Mouse (Mus musculus) heart, adult 2 months (tissue): ENCODE results near the gene Slc38a7. TPM values are rescaled to one million over a fixed set of nuclear protein-coding genes. Genes with fewer than 3 reads are reported as not detected.

Source experiments
- DNase-seq, 2 experiments: peaks; one replicate each; pipeline ENCODE4 v3.0.0; 2021
- H3K27ac ChIP-seq: fragments of 200-600 bp; 2 replicates; pipeline ENCODE4 v1.8.1; 2022
- H3K27me3 ChIP-seq: fragments of 200-500 bp; 2 replicates; pipeline ENCODE4 v1.6.1; 2012; ENCODE audit warnings: mild to moderate bottlenecking, low read length, inconsistent platforms, mixed read lengths; ENCODE audit not compliant: control insufficient read depth, insufficient read depth
- H3K36me3 ChIP-seq: fragments of 200-500 bp; 2 replicates; pipeline ENCODE4 v1.6.1; 2012; ENCODE audit warnings: low read length, inconsistent platforms; ENCODE audit not compliant: control insufficient read depth, insufficient read depth
- H3K4me1 ChIP-seq: fragments of 200-500 bp; 2 replicates; pipeline ENCODE4 v1.6.1; 2011; ENCODE audit warnings: low read length; ENCODE audit not compliant: control insufficient read depth, insufficient read depth
- H3K4me3 ChIP-seq: fragments of 200-600 bp; 2 replicates; pipeline ENCODE4 v1.8.1; 2022
- H3K79me2 ChIP-seq: fragments of 200-500 bp; replicated peaks from 2 replicates; pipeline ENCODE4 v1.6.1; 2012; ENCODE audit warnings: mild to moderate bottlenecking, inconsistent platforms, low read length, moderate library complexity, mixed read lengths; ENCODE audit not compliant: control insufficient read depth, insufficient read depth
- H3K9ac ChIP-seq: fragments of 200-500 bp; 2 replicates; pipeline ENCODE4 v1.6.1; 2012; ENCODE audit warnings: low read depth, mild to moderate bottlenecking, control low read depth, inconsistent platforms, low read length, mixed read lengths
- CTCF ChIP-seq: fragments of 200-600 bp; IDR thresholded peaks from 2 replicates; pipeline ENCODE4 v1.8.1; 2022; ENCODE audit warnings: antibody characterized with exemption, mild to moderate bottlenecking, moderate library complexity
- EP300 ChIP-seq: fragments of 200-500 bp; IDR thresholded peaks from 2 replicates; pipeline ENCODE4 v1.6.1; 2011; ENCODE audit warnings: low read depth, low read length, control low read depth; ENCODE audit not compliant: insufficient read depth
- POLR2A ChIP-seq: fragments of 200-500 bp; IDR thresholded peaks from 2 replicates; pipeline ENCODE4 v1.6.1; 2011; ENCODE audit warnings: mild to moderate bottlenecking, low read depth, low read length, control low read depth; ENCODE audit not compliant: insufficient read depth
- whole genome bisulfite sequencing: fragments of 180-500 bp; shearing (Covaris S2); methylation state at CpG from one replicate; pipeline ENCODE4 v1.1.7; 2018; 5-methylcytosine and 5-hydroxymethylcytosine counted together
- intact Hi-C: fragments of 180-260 bp; cut with DNase I; formaldehyde crosslinking; loops from one replicate; pipeline ENCODE4 v1.15.1; 2025
- polyA plus RNA-seq: library from polyadenylated mRNA; depleted of rRNA; stranded (reverse); fragments of >200 nt; gene quantifications from 2 replicates; pipeline ENCODE4 v1.2.3, GENCODE M21; 2012
- total RNA-seq, 2 experiments: library from RNA; stranded (reverse); gene quantifications; 2 replicates each; pipeline ENCODE4 v1.2.3; 2021

Slc38a7 gene
- total and polyA plus RNA-seq, 3 experiments, result 10.6 to 17.0 (median 10.8) TPM

DNA sequence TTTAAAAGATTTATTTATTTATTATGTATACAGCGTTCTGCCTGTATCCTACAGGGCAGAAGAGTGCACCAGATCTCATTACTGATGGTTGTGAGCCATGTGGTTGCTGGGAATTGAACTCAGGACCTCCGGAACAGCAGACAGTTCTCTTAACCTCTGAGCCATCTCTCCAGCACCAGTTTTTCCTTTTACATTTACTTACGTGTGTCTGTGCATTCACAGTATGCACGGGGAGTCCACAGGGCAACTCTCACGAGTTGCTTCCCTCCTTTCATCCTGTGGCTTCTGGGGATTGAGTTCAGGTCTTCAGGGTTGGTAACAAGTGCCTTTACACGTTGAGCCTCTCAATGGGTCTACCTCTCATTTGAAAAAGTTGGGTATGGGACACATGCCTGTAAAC is 835 bp upstream of the Slc38a7 start:
- DNase-seq, result no peak
- Histone ChIP-seq H3K79me2 (no peaks in the 10 kb centered on the region; the same call in 1 of the 2 replicates), H3K27ac (peak overlapping the region; percentile 62), H3K9ac (no peak overlapping the region), H3K27me3 (no peaks in the 10 kb centered on the region), H3K4me1 (peaks cover 5% of the 10 kb centered on the region; the same call in 1 of the 2 replicates), H3K36me3 (no peaks in the 10 kb centered on the region), H3K4me3 (no peak overlapping the region)
- TF ChIP-seq POLR2A (no peak), EP300 (no peak), CTCF (no peak)
- intact Hi-C loops, result loop anchor here (5.0 kb wide), 1 partner anchor 63 kb away; no protein-coding TSS in a partner anchor
- 88% methylated on average over 6 of the region's 6 CpGs for WGBS

DNA sequence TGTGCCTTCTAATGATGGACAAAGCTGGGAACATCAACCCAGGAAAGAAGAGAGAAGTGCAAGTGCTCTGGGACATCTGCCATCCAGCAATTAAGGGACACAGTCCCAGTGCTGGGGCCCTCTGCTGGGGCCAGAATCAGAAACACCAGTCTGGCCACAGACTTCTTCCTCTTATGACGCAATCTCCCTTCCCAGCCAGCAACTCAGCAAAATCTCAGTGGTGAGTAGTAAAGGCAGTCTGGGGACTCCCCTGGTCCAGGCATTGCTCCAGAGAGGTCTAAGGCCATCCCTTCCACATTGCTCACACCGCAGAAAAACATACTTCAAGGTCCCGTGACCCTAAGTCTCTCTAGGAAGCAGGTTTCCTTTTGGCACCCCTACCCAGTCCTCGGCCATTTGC is 1.0 kb downstream of the Slc38a7 start:
- intact Hi-C loops, result loop anchor here (2.0 to 5.0 kb wide), 3 partner anchors 37 to 65 kb away; partner anchors contain the start of gene Got2
- peak; percentile 33 for TF ChIP-seq CTCF
- TF ChIP-seq POLR2A, result no peak
- peak; percentile 46 to 70 for DNase-seq
- H3K27me3 ChIP-seq, result no peaks in the 10 kb centered on the region
- H3K4me3 ChIP-seq, result peak overlapping the region; percentile 57
- H3K79me2 ChIP-seq, result no peaks in the 10 kb centered on the region; the same call in 1 of the 2 replicates
- H3K27ac ChIP-seq, result peak overlapping the region; percentile 73
- no peaks in the 10 kb centered on the region for H3K36me3 ChIP-seq
- H3K4me1 ChIP-seq, result peaks cover 5% of the 10 kb centered on the region; the same call in 1 of the 2 replicates
- H3K9ac ChIP-seq, result no peak overlapping the region
- 28% methylated on average over 4 of the region's 4 CpGs for WGBS

DNA sequence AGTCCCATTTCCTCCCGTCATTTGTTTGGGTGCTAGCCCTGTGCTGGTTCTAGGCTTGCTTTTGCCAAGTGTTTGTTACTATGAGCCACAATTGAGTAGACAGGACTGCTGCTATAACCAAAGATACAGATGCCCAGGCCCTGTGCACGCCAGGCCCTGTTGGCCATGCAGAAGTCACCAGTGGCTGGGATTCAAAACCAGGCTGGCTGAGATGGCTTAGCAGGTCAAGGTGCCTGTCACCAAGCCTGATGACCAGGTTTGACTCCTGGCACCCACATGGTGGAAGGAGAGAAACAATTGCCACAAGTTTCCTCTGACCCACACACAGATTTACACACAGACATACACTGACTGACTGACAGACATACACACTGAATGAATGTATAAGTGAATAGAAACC is 3.0 kb downstream of the Slc38a7 start:
- Histone ChIP-seq H3K36me3 (no peaks in the 10 kb centered on the region), H3K9ac (no peak overlapping the region), H3K4me1 (peaks cover 5% of the 10 kb centered on the region; the same call in 1 of the 2 replicates), H3K27me3 (no peaks in the 10 kb centered on the region), H3K27ac (no peak overlapping the region), H3K79me2 (no peaks in the 10 kb centered on the region; the same call in 1 of the 2 replicates), H3K4me3 (no peak overlapping the region)
- WGBS, result 90% methylated on average over 2 of the region's 2 CpGs
- TF ChIP-seq EP300, result no peak
- no peak for TF ChIP-seq CTCF
- intact Hi-C loops, result loop anchor here (5.0 kb wide), 1 partner anchor 67 kb away; no protein-coding TSS in a partner anchor
- no peak for DNase-seq

- Histone ChIP-seq H3K27ac (no peak overlapping the region), H3K4me1 (peaks cover 5% of the 10 kb centered on the region; the same call in 1 of the 2 replicates), H3K4me3 (no peak overlapping the region), H3K27me3 (no peaks in the 10 kb centered on the region), H3K79me2 (no peaks in the 10 kb centered on the region; the same call in 1 of the 2 replicates), H3K9ac (no peak overlapping the region), H3K36me3 (no peaks in the 10 kb centered on the region)
- DNase-seq, result no peak
- TF ChIP-seq POLR2A (no peak), EP300 (no peak), CTCF (no peak)
- 90% methylated on average over 19 of the region's 19 CpGs for WGBS
- intact Hi-C loops, result no loop called here
Measured at GRCm38 (mm10) chr8:95848734-95849464, 4.4 kb downstream of the Slc38a7 start.

DNA sequence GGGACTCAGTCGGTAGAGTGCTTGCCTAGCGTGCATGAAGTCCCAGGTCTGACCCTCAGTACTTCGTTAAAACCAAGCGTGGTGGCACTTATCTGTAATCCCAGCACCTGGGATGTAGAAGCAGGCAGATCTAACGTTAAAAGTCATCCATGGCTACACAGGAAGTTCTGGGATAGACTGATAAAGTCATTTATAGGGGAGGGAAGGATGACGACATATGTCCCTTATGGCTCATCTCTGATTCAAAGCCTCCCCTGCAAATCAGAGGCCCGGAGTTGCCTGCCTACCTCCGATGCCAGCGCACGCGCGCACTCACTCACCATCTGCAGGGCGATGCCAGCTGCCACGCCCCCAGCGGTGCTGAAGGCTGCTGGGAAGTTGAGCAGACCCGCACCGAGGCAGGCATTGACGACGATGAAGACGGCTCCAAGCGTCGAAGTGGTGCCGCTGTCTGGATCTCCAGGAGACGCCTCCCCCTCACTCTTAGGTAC is 5.2 kb downstream of the Slc38a7 start:
- Histone ChIP-seq H3K36me3 (no peaks in the 10 kb centered on the region), H3K9ac (no peak overlapping the region), H3K27ac (no peak overlapping the region), H3K79me2 (no peaks in the 10 kb centered on the region; the same call in 1 of the 2 replicates), H3K4me3 (no peak overlapping the region), H3K4me1 (peaks cover 5% of the 10 kb centered on the region; the same call in 1 of the 2 replicates), H3K27me3 (no peaks in the 10 kb centered on the region)
- TF ChIP-seq CTCF (no peak), POLR2A (no peak), EP300 (no peak)
- no peak for DNase-seq
- WGBS, result 77% methylated on average over 24 of the region's 24 CpGs
- intact Hi-C loops, result no loop called here

DNA sequence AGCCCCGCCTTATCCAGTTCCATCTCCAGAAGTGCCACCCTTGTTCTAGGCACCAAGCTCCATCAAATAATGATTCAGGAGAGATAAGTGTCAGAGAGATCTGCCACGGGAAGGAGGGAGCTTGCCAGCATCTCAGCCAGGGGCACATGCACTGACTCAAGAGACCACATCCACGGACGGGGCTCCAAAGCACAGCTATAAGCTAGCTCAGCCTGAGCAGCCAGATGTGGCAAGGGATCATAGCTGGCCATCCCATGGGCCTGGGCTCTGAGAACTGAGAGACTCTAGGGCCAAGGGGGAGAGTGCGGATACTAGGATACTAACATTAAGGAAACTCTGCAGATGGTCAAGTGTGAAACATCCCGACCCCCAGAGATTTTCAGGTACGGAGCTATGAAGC is 8.3 kb downstream of the Slc38a7 start:
- no peaks in the 10 kb centered on the region for H3K27me3 ChIP-seq
- intact Hi-C loops, result no loop called here
- H3K36me3 ChIP-seq, result no peaks in the 10 kb centered on the region
- WGBS, result 87% methylated on average over 7 of the region's 7 CpGs
- no peak for TF ChIP-seq EP300
- TF ChIP-seq POLR2A, result no peak
- no peak for TF ChIP-seq CTCF
- H3K4me3 ChIP-seq, result no peak overlapping the region
- H3K9ac ChIP-seq, result no peak overlapping the region
- no peak overlapping the region for H3K27ac ChIP-seq
- H3K79me2 ChIP-seq, result no peaks in the 10 kb centered on the region; the same call in 1 of the 2 replicates
- H3K4me1 ChIP-seq, result no peaks in the 10 kb centered on the region
- no peak for DNase-seq
